8 mouse cellular contexts compared by ENCODE assay signal in the genomic region with DNA sequence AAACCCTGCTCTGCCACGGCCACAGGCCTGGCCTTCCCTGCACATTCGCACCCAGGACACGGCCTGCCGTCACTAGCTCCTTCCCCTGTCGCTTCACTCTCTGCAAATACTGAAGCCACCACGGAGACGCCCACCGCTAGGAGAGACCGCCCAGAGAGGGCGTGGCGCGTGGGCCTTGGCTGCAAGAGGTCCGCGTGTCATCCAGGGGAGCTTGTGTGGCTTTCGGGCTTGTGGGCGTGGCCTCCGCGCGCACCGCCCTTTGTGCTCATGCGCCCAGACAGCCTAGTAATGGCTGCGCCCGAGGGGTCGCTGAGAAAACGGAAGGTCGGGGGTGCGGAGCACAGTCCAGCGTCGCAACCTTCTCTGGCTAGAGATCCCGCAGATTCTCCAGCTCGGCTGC. TPM values are rescaled to one million over a fixed set of nuclear protein-coding genes. Genes with fewer than 3 reads are reported as not detected.
DNase-seq lines count a peak whose midpoint lies in the region; ATAC-seq lines count a peak whose summit lies in the region.

A gene (plus strand): TSS at position 166 of the 400 bp plus-strand sequence.

- H3K27ac ChIP-seq in brown adipose tissue, adult 24 weeks (replicated peaks; ENCODE audit: low read depth, low read length): peak within 1 kb of the TSS; percentile 76
- H3K27ac ChIP-seq in heart, embryonic 13.5 days (replicated peaks): peak within 1 kb of the TSS; percentile 74
- peak within 1 kb of the TSS; percentile 55 for H3K27ac ChIP-seq in liver, embryonic 13.5 days
- H3K27ac ChIP-seq in stomach, embryonic 16.5 days (ENCODE audit: low read length): peak within 1 kb of the TSS; percentile 43; the same call in 1 of the 2 replicates

- DNase-seq in CD4-positive, CD25-positive, alpha-beta regulatory T cell, adult 2 months (ENCODE audit: low read depth, low spot score): peak; percentile 99
- peak; percentile 42 for DNase-seq in fat pad, adult 2 months (ENCODE audit: extremely low read depth, low read depth, low spot score)
- DNase-seq in kidney, postnatal 14 days: peak; percentile 98
- DNase-seq in liver, embryonic 13.5 days: peak; percentile 97
- DNase-seq in neural tube, embryonic 10.5 days (ENCODE audit: extremely low spot score, low spot score): peak; percentile 96

- ATAC-seq in heart, embryonic 13.5 days (ENCODE audit: extremely low read depth, insufficient number of reproducible peaks, low FRiP score, low TSS enrichment): peak; percentile 90
- ATAC-seq in liver, embryonic 13.5 days (ENCODE audit: low read depth): peak; percentile 95
- ATAC-seq in stomach, embryonic 16.5 days (ENCODE audit: insufficient read depth, low FRiP score): peak; percentile 97

- peak within 1 kb of the TSS; percentile 85 for H3K9ac ChIP-seq in heart, embryonic 13.5 days
- H3K9ac ChIP-seq in liver, embryonic 13.5 days: peak within 1 kb of the TSS; percentile 86
- peak within 1 kb of the TSS; percentile 79 for H3K9ac ChIP-seq in stomach, embryonic 16.5 days (ENCODE audit: low read length)

- H3K9me3 ChIP-seq in heart, embryonic 13.5 days: no peaks in the 10 kb centered on the region
- no peaks in the 10 kb centered on the region for H3K9me3 ChIP-seq in liver, embryonic 13.5 days (replicated peaks)
- no peaks in the 10 kb centered on the region for H3K9me3 ChIP-seq in stomach, embryonic 16.5 days (replicated peaks; ENCODE audit: control insufficient read depth, low read length)

- H3K4me2 ChIP-seq in heart, embryonic 13.5 days: peak within 1 kb of the TSS; percentile 94
- H3K4me2 ChIP-seq in liver, embryonic 13.5 days: peak within 1 kb of the TSS; percentile 94
- H3K4me2 ChIP-seq in stomach, embryonic 16.5 days (ENCODE audit: low read depth, low read length): peak within 1 kb of the TSS; percentile 81

- H3K4me3 ChIP-seq in brown adipose tissue, adult 24 weeks (ENCODE audit: insufficient read depth, low read depth, low read length): peak within 1 kb of the TSS; percentile 74
- H3K4me3 ChIP-seq in heart, embryonic 13.5 days: peak within 1 kb of the TSS; percentile 66
- H3K4me3 ChIP-seq in liver, embryonic 13.5 days (replicated peaks): peak within 1 kb of the TSS; percentile 81
- H3K4me3 ChIP-seq in stomach, embryonic 16.5 days (replicated peaks; ENCODE audit: low read length): peak within 1 kb of the TSS; percentile 64

- peaks cover 12% of the 10 kb centered on the region; the same call in 1 of the 2 replicates for H3K27me3 ChIP-seq in heart, embryonic 13.5 days (replicated peaks)
- peaks cover 14% of the 10 kb centered on the region for H3K27me3 ChIP-seq in liver, embryonic 13.5 days
- no peaks in the 10 kb centered on the region; the same call in 1 of the 2 replicates for H3K27me3 ChIP-seq in stomach, embryonic 16.5 days (ENCODE audit: control insufficient read depth, insufficient read depth, low read length)

- no peaks in the 10 kb centered on the region for H3K36me3 ChIP-seq in heart, embryonic 13.5 days
- no peaks in the 10 kb centered on the region for H3K36me3 ChIP-seq in liver, embryonic 13.5 days
- no peaks in the 10 kb centered on the region for H3K36me3 ChIP-seq in stomach, embryonic 16.5 days (ENCODE audit: control insufficient read depth, insufficient read depth, low read length)

- WGBS in heart, embryonic 13.5 days: under 1% methylated on average over 31 of the region's 31 CpGs
- under 1% methylated on average over 31 of the region's 31 CpGs for WGBS in liver, embryonic 13.5 days (ENCODE audit: insufficient replicate concordance)
- WGBS in stomach, embryonic 16.5 days: under 1% methylated on average over 31 of the region's 31 CpGs

- no peaks in the 10 kb centered on the region for H3K4me1 ChIP-seq in brown adipose tissue, adult 24 weeks (ENCODE audit: control insufficient read depth, insufficient read depth, insufficient read length, low read length)
- H3K4me1 ChIP-seq in heart, embryonic 13.5 days: peaks cover 73% of the 10 kb centered on the region
- H3K4me1 ChIP-seq in liver, embryonic 13.5 days (replicated peaks): peaks cover 36% of the 10 kb centered on the region
- peaks cover 19% of the 10 kb centered on the region for H3K4me1 ChIP-seq in stomach, embryonic 16.5 days (ENCODE audit: control insufficient read depth, insufficient read depth, low read length)

RNA-seq across cellular contexts. Expression of the gene that starts here (rescaled TPM):
- polyA plus RNA-seq in brown adipose tissue, adult 24 weeks (2012; ENCODE audit: insufficient read depth, insufficient read length, missing spikeins): 24.0 and 41.1 TPM in 2 replicates
- polyA plus RNA-seq in heart, embryonic 13.5 days (2015; fragmentation: Nextera tagmentation; extraction: Ambion mirVana): 30.2 and 35.7 TPM in 2 replicates
- 11.3 and 11.6 TPM in 2 replicates for polyA plus RNA-seq in liver, embryonic 13.5 days (2015; fragmentation: Nextera tagmentation; extraction: Ambion mirVana)
- 27.0 and 28.9 TPM in 2 replicates for polyA plus RNA-seq in stomach, embryonic 16.5 days (2015; fragmentation: Nextera tagmentation; extraction: Ambion mirVana)

Comparison
In these comparisons a context has a peak if more than half of its experiments do, and no peak if none do; other contexts are left out.
1. Peak in every context shown above with its lines: DNase-seq, ATAC-seq, H3K4me3 ChIP-seq and H3K27ac ChIP-seq.
2. DNase-seq: peak in every context shown above with its lines; median percentile 99 in CD4-positive, CD25-positive, alpha-beta regulatory T cell, adult 2 months; 98 in kidney, postnatal 14 days; 97 in liver, embryonic 13.5 days; 96 in neural tube, embryonic 10.5 days; 42 in fat pad, adult 2 months.